Mouse (Mus musculus) embryonic facial prominence, embryonic 10.5 days (tissue): ENCODE measurements around the gene Pvr. TPM values are rescaled to one million over a fixed set of nuclear protein-coding genes. Genes with fewer than 3 reads are reported as not detected.
"Not testable (repeated sequence)": the region's sequence is repeated elsewhere in the genome, so short reads cannot be mapped to it uniquely, and the experiment has no call there.

Experiments used
- DNase-seq: peaks from one replicate; pipeline ENCODE4 v3.0.0-alpha.2; 2017; ENCODE audit warnings: low spot score
- H3K27ac ChIP-seq: fragments of 300-500 bp; sonication (generic); replicated peaks from 2 replicates; pipeline ENCODE4 v1.5.1; 2016; ENCODE audit warnings: mild to moderate bottlenecking
- H3K27me3 ChIP-seq: fragments of 300-500 bp; sonication (generic); replicated peaks from 2 replicates; pipeline ENCODE4 v1.6.1; 2016; ENCODE audit warnings: low read depth, mild to moderate bottlenecking; ENCODE audit not compliant: poor library complexity, severe bottlenecking
- H3K36me3 ChIP-seq: fragments of 300-500 bp; sonication (generic); replicated peaks from 2 replicates; pipeline ENCODE4 v1.6.1; 2016; ENCODE audit warnings: mild to moderate bottlenecking, moderate library complexity
- H3K4me1 ChIP-seq: fragments of 300-500 bp; sonication (generic); 2 replicates; pipeline ENCODE4 v1.6.1; 2016
- H3K4me3 ChIP-seq: fragments of 300-500 bp; sonication (generic); 2 replicates; pipeline ENCODE4 v1.5.1; 2016; ENCODE audit warnings: mild to moderate bottlenecking, moderate library complexity
- H3K9me3 ChIP-seq: fragments of 300-500 bp; sonication (generic); 2 replicates; pipeline ENCODE4 v1.6.1; 2016; ENCODE audit warnings: mild to moderate bottlenecking
- WGBS: fragments of 180-500 bp; shearing (Covaris S2); methylation state at CpG from one replicate; pipeline ENCODE4 v1.1.7; 2016; 5-methylcytosine and 5-hydroxymethylcytosine counted together
- polyA plus RNA-seq: library from polyadenylated mRNA; unstranded; fragments of >200 nt; fragmentation: Nextera tagmentation; extraction: Ambion mirVana; gene quantifications from 2 replicates; pipeline ENCODE4 v1.2.1, GENCODE M21; 2016

Pvr gene
- polyA plus RNA-seq, 1 experiment from 2014 or later, result 8.2 TPM

DNA sequence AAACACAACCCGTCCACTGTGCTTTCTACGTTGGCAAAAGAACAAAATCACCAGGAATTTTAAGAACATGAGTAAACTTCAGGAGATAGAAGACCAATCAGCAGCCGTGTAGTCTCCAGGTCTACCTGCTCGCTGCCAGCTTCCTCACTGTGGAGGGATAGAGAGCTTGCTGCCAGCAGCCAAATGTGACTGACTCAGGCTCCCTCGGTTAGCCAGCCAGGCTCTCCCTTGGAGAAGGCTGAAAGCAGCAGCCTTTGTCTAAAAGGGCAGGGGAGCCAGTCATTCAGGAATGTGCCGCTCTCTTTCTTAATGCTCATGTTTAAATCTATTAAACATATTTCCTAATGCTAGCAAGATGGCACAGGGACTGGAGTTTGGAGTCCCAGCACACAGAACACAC is 9.5 kb upstream of the Pvr start:
- H3K4me3 ChIP-seq, H3K9me3 ChIP-seq, DNase-seq, H3K27ac ChIP-seq, H3K4me1 ChIP-seq, H3K36me3 ChIP-seq: not testable (repeated sequence)
- WGBS, result 76% methylated on average over 6 of the region's 6 CpGs
- H3K27me3 ChIP-seq, result peaks cover 16% of the 10 kb centered on the region

DNA sequence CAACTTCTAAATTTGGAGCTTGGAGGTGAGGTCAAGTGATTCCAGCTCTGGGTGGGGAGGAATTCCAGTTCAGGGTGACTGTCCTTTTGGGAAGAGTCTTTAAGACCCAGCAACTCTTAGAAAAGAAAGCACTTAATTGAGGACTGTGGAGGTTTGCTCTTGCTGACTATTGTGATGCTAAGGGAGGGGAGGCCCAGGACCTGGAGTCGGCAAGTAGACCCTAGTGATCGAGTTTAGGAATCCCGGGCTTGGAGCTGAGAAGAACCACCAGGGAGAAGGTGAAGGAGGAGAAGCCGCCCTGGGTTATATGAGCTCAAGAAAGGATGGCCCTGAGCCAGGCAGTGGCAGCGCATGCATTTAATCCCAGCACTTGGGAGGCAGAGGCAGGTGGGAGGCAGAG is 7.5 kb upstream of the Pvr start:
- no peak overlapping the region for H3K4me3 ChIP-seq
- H3K27me3 ChIP-seq, result peaks cover 19% of the 10 kb centered on the region
- no peak overlapping the region for H3K27ac ChIP-seq
- no peaks in the 10 kb centered on the region for H3K9me3 ChIP-seq
- no peaks in the 10 kb centered on the region for H3K36me3 ChIP-seq
- H3K4me1 ChIP-seq, result peaks cover 9% of the 10 kb centered on the region
- WGBS, result 71% methylated on average over 5 of the region's 5 CpGs
- DNase-seq, result no peak

DNA sequence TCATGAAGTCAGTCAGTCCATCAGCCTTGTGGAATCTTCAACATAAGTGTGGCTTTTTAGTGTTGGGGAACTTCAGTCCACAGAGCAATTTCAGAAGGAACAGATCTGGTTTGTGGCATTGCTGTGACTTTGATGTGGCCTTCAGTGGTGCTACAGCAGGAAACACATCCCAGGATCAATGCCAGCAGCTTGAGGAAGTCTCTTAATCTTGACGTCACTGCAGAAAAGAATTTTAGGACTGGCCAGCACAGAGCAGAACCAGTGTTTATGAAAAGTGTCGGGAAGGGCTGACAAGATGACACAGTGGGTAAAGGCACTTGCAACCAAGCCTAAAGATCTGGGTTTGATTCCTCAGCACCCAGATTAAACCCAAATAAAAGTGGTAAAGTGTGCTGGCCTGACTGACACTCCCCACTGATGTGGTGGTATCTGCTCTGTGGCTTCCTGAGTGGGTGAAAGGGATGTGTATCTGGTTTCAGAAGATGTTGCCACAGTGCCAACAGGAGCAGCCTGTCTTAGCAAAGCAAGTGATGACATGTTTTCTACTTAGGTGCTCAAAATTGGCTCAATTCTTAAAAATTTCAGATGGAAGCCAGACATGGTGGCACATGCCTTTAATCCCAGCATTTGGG is 6.0 kb upstream of the Pvr start:
- no peak overlapping the region for H3K27ac ChIP-seq
- no peak overlapping the region for H3K4me3 ChIP-seq
- no peaks in the 10 kb centered on the region for H3K9me3 ChIP-seq
- H3K4me1 ChIP-seq, result peaks cover 6% of the 10 kb centered on the region
- DNase-seq, result no peak
- WGBS, result 76% methylated on average over 2 of the region's 2 CpGs
- peaks cover 14% of the 10 kb centered on the region for H3K27me3 ChIP-seq
- no peaks in the 10 kb centered on the region for H3K36me3 ChIP-seq

DNA sequence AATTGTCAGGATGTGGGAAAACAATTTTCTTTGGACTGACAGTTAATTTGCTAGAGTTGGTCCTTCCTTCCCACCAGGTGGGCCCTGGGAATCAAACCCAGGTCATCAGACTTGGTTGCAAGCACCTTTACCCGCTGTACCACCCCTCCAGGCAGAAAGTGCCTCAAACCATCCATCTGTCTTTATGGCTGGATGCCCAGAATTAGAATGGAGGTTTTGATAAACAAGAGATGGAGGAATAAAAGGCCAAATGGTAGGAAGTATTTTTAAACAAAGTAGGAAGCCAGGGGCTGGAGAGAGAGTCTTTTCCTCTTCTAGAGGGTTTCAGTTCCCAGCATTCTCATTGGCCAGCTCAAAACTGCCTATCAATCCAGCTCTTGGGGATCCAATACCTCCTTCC is 4.4 kb upstream of the Pvr start:
- no peaks in the 10 kb centered on the region for H3K36me3 ChIP-seq
- no peak overlapping the region for H3K4me3 ChIP-seq
- DNase-seq, result no peak
- no peak overlapping the region for H3K27ac ChIP-seq
- peaks cover 9% of the 10 kb centered on the region for H3K4me1 ChIP-seq
- 80% methylated on average over 1 of the region's 1 CpGs for WGBS
- peaks cover 8% of the 10 kb centered on the region for H3K27me3 ChIP-seq
- H3K9me3 ChIP-seq, result no peaks in the 10 kb centered on the region

DNA sequence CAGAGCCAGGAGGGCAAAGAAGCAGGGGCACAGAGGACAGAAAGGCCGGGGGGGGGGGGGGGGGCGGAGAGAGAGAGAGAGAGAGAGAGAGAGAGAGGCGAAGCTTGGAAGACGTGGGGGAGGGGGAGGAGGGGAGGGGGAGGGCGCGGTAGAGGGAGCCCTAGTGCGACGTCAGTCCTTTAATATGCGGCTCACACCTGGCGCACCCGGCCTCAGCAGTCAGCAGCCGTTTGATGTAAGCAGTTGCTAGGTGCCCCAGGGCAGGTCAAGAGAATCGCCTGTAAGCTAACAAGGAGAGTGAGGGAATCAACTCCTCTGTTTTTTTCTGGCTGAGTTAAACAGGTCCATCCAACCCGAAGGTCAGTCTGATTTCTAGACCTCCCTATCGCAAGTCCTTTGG is 2.8 kb upstream of the Pvr start:
- DNase-seq, result peak; percentile 48
- H3K4me3 ChIP-seq, result peak overlapping the region; percentile 21; the same call in 1 of the 2 replicates
- H3K27me3 ChIP-seq, result peaks cover 8% of the 10 kb centered on the region
- no peaks in the 10 kb centered on the region for H3K9me3 ChIP-seq
- H3K4me1 ChIP-seq, result peaks cover 15% of the 10 kb centered on the region
- 8% methylated on average over 13 of the region's 15 CpGs for WGBS
- no peak overlapping the region for H3K27ac ChIP-seq
- H3K36me3 ChIP-seq, result no peaks in the 10 kb centered on the region

DNA sequence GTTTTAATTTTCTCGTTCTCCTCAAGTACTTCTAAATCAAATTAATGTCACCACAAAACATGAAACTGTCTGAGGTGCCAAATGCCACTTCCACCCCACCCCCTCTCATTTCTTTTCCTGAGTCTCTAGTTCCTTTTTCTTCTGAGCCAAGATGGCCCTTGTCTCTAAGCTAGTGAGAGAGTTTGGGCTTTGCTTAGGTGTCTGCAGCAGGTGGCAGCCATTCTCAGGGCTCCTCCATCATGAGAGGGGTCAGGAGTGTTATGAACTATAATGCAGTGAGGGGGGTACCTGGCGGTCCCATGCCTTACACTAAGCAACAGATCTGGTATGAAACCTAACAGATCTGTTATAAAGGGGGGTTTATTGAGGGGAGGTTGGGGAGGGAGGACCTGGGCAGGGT is 2.4 kb upstream of the Pvr start:
- 47% methylated on average over 2 of the region's 2 CpGs for WGBS
- Histone ChIP-seq H3K4me1 (peaks cover 15% of the 10 kb centered on the region), H3K27ac (no peak overlapping the region), H3K9me3 (no peaks in the 10 kb centered on the region), H3K36me3 (peaks cover 3% of the 10 kb centered on the region), H3K27me3 (peaks cover 8% of the 10 kb centered on the region), H3K4me3 (no peak overlapping the region)
- DNase-seq, result no peak

DNA sequence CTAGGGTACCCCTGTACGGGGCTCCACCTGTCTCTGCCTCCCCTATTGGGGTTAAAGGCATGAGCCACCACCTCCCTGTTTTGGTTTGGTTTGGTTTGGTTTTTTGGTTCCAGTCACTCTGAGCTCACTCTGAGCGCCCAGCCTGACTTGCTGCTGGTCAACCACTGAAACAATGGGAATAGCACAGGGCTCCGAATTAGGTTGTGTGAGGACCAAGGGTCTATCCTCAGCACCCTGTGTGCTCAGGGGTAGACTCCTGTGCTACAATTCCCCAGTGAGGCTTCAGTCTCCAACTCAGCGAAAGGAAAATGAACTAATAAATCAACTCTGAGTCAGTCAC is 824 bp downstream of the Pvr start:
- H3K4me1 ChIP-seq, result peaks cover 15% of the 10 kb centered on the region
- DNase-seq, result no peak
- H3K27ac ChIP-seq, result peak overlapping the region; percentile 86
- H3K4me3 ChIP-seq, result peak overlapping the region; percentile 75
- 32% methylated on average over 4 of the region's 4 CpGs for WGBS
- peaks cover 34% of the 10 kb centered on the region for H3K36me3 ChIP-seq
- H3K27me3 ChIP-seq, result peaks cover 8% of the 10 kb centered on the region
- no peaks in the 10 kb centered on the region for H3K9me3 ChIP-seq

DNA sequence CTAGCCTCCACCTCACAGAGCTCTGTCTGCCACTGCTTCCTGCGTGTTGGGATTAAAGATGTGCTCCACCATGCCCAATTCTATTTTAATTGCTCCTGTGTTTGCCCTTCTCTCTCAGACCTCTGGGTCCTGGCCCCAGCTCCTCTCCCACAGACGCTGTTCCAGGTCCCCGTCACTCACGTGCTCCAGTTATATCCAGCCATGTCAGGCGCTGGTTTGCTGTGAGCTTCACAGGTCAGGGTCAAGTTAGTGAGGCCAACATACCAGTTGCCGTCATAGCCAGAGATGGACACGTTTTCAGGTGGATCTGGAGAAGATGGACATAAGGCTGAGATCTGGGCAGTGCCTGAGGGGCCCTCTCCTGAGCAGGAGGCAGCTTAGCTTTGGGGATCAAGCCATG is 6.4 kb downstream of the Pvr start:
- DNase-seq, result no peak
- Histone ChIP-seq H3K9me3 (peaks cover 6% of the 10 kb centered on the region; the same call in 1 of the 2 replicates), H3K4me3 (no peak overlapping the region), H3K36me3 (peaks cover 64% of the 10 kb centered on the region), H3K27ac (no peak overlapping the region), H3K4me1 (no peaks in the 10 kb centered on the region), H3K27me3 (no peaks in the 10 kb centered on the region)
- WGBS, result 88% methylated on average over 7 of the region's 7 CpGs

DNA sequence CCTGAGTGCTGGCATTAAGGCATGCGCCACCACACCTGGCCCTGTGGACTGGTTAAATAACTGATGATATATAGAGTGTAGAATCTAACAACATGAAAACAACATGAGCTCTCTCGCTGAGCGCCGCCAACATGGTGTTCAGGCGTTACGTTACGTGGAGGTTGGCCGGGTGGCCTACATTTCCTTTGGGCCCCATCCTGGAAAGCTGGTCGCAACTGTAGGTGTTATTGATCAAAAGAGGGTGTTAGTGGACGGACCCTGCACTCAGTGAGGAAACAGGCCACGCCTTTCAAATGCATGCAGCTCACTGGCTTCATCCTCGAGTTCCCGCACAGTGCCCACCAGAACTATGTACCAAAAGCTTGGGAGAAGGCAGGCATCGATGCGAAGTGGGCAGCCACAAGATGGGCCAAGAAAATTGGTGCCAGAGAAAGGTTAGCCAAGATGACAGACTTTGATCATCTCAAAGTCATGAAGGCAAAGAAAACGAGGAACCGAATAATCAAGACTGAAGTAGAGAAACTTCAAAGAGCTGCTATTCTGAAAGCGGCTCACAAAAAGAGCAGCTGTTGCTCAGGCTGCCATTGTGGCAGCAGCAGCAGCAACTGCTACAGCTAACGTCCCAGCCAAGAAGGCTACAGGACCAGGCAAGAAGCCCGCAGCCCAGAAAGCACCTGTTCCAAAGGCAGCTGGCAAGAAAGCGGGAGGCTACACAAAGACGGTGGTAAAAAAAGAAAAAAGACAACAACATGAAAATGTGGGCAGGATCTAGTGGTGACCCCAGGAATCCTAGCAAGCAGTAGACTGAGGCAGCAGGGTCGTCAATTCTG is 9.1 kb downstream of the Pvr start:
- Histone ChIP-seq H3K27me3 (no peaks in the 10 kb centered on the region), H3K4me1 (no peaks in the 10 kb centered on the region), H3K9me3 (peaks cover 9% of the 10 kb centered on the region; the same call in 1 of the 2 replicates), H3K4me3 (no peak overlapping the region), H3K36me3 (peaks cover 66% of the 10 kb centered on the region), H3K27ac (no peak overlapping the region)
- WGBS, result 93% methylated on average over 23 of the region's 23 CpGs
- DNase-seq, result no peak

DNA sequence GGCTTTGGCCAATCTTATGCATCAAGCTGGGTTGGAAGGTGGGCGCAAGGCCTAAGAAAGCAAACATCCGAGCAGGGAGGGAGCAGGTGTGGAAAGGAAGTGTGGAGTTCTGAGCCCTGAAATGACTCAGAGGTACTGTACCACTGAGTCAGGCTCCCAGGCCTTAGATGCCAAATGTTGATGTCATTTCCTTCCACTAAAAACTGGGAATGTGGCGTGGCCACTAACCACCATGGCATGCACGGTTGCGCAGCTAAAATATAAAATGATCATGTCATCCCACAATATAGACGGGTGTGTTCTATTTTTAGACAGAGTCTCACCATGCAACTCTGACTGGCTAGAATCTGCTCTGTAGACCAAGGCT is 9.7 kb downstream of the Pvr start:
- Histone ChIP-seq H3K27me3 (no peaks in the 10 kb centered on the region), H3K9me3 (peaks cover 14% of the 10 kb centered on the region; the same call in 1 of the 2 replicates), H3K4me3 (no peak overlapping the region), H3K36me3 (peaks cover 66% of the 10 kb centered on the region), H3K4me1 (no peaks in the 10 kb centered on the region), H3K27ac (no peak overlapping the region)
- 88% methylated on average over 6 of the region's 6 CpGs for WGBS
- no peak for DNase-seq

DNA sequence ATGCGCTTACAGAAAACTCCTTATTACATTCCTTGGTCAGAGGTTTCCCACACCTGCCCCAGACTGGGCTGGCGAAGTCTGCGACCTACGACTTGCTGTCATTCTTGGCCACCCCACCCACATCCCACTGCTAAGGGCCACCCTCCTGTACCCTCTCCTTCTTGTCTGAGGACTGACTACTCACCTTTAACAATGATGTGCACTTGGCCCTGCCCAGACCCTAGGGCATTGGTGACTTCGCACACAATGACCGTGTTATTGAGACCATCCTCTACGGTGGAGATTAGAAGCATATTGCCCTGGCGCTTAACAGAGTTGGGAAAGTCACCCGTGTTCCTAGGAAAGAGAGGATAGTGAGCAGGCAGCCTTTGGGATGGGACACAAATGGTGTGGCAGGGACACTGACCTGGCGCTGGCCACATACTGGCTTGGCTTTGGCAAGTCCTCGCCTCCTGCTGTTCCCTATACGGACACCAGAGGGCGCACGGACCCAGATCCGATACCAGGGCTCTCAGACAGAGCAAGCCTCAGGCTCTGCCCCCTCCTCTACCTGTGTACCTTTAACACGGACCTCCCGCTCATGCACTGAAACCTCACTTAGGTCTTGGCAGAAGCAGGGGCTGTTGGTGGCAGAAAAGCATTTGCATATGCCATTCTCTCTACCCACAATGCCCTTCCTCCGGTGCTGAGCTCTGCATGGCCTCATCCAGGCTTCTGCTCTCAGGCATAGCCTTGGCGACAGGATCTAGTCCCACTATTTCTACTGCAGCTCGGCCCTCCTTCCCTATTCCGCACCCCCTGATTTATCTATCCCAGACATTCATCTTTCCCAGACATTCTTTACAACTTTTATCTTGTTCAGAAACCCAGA is 10.3 kb downstream of the Pvr start:
- Histone ChIP-seq H3K27ac (no peak overlapping the region), H3K27me3 (no peaks in the 10 kb centered on the region), H3K9me3 (peaks cover 19% of the 10 kb centered on the region; the same call in 1 of the 2 replicates), H3K36me3 (peaks cover 66% of the 10 kb centered on the region), H3K4me1 (no peaks in the 10 kb centered on the region), H3K4me3 (no peak overlapping the region)
- DNase-seq, result peak; percentile 83
- WGBS, result 51% methylated on average over 21 of the region's 21 CpGs

DNA sequence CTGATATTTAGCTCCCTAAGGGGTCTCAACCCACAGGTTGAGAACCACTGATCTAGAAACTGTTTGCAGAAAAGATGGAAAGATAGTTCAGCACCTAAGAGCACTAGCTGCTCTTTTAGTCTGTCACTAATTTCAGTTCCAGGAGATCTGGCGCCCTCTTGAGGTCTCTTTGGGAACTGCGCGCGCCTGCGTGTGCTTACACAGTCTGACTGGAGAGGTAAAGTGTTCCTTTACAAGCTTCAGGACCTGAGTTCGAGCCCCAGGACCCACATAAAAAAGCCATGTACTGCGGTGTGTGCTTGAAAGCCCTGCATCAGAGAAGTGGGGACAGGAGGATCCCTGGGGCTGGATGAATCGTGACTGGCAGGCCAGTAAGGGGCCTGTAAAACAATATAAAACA is 31.1 kb downstream of the Pvr start:
- Histone ChIP-seq H3K4me1 (no peaks in the 10 kb centered on the region), H3K4me3 (no peak overlapping the region), H3K27me3 (no peaks in the 10 kb centered on the region), H3K9me3 (peaks cover 22% of the 10 kb centered on the region), H3K27ac (no peak overlapping the region), H3K36me3 (no peaks in the 10 kb centered on the region)
- WGBS, result 52% methylated on average over 8 of the region's 8 CpGs
- peak; percentile 56 for DNase-seq
